Mouse (Mus musculus): ENCODE measurements at regions not wholly inside any gene's neighbourhood (a gene's known extent, or its start where the extent isn't known, plus 50 kb on each side); places are given as distances from the start of the nearest gene placed in this dataset.

DNA sequence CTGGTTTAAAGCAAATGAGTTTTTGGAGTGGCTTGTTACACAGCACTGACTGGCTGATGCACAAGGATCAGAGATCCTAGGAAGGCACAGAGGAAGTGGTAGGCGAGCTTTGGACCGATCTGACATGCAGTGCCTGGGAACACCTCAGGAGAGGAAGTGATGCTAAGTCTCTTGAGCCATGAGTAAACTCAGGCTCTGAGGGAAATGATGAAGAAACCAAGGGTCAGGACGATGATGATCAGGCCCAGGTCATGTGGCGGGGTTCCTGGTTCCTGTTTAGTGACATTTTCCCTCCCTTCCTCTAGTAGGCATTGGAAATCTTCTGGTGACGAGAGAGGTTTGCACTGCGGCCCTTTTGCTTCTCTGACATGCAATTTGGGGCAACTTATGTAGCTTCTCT lies 208.7 kb downstream of the 4933412E24Rik start:
- TF ChIP-seq POLR2A (IDR thresholded peaks at IDR 0.05; ENCODE audit: low read depth, low read length) = no peak
- no peak for TF ChIP-seq CTCF (IDR thresholded peaks at IDR 0.05; ENCODE audit: extremely low read depth, insufficient read length, insufficient replicate concordance, low read depth, low read length)
- peaks cover 3% of the 10 kb centered on the region; the same call in 1 of the 2 replicates for H3K4me1 ChIP-seq (ENCODE audit: control insufficient read depth, insufficient read depth, insufficient read length, low read length)
- no peak overlapping the region for H3K27ac ChIP-seq (ENCODE audit: insufficient read depth, low read depth, low read length)
- H3K4me3 ChIP-seq (ENCODE audit: low read depth, low read length) = no peak overlapping the region
- no peaks in the 10 kb centered on the region for H3K36me3 ChIP-seq (ENCODE audit: control insufficient read depth, insufficient read depth, low read length)
- WGBS = 83% methylated on average over 6 of the region's 6 CpGs
- H3K27me3 ChIP-seq (ENCODE audit: control insufficient read depth, insufficient read depth, low read length) = no peaks in the 10 kb centered on the region

DNA sequence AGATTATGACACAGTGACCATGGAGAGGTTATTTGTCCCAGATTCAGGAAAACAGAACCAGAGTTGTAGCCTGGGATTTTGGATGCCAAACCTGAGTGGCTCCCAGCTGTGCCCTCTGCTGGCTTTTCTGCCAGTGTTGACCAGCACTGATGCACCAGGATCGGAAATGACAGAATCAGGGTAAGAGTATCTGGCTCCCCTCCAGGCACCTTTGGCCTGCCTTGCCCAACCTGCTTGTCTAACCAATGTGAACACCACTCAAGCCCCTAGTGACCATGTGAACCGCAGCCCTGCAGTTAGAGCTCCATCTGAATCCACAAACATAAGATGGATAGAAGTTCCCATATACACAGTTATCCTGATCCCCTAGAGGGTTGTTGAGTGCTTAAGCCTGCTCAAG lies 210.6 kb downstream of the 4933412E24Rik start:
- Histone ChIP-seq H3K4me3 (ENCODE audit: low read depth, low read length) (no peak overlapping the region), H3K36me3 (ENCODE audit: control insufficient read depth, insufficient read depth, low read length) (no peaks in the 10 kb centered on the region), H3K27ac (ENCODE audit: insufficient read depth, low read depth, low read length) (no peak overlapping the region), H3K4me1 (ENCODE audit: control insufficient read depth, insufficient read depth, insufficient read length, low read length) (peaks cover 3% of the 10 kb centered on the region; the same call in 1 of the 2 replicates), H3K27me3 (ENCODE audit: control insufficient read depth, insufficient read depth, low read length) (no peaks in the 10 kb centered on the region)
- WGBS = 86% methylated on average over 2 of the region's 2 CpGs
- TF ChIP-seq CTCF (IDR thresholded peaks at IDR 0.05; ENCODE audit: extremely low read depth, insufficient read length, insufficient replicate concordance, low read depth, low read length) = no peak

DNA sequence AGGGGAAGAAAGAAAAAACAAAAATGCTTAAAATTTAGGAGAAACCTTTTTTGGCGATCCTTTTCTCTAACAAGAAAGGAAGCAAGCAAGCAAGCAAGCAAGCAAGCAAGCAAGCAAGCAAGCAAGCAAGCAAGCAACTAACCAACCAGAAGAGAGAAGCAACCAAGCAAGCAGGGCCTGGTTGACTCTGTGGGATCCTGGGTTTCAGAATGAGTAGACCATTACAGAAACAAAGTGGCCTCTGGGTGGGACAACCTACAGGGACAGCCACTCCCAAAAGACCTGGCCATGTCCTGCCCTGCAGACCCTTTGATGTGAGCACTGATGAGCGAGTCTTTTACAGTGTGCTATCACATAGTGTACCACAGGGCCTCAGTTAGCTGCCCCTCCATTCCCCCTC lies 211.6 kb downstream of the 4933412E24Rik start:
- 81% methylated on average over 2 of the region's 2 CpGs for WGBS
- Histone ChIP-seq H3K4me1 (ENCODE audit: control insufficient read depth, insufficient read depth, insufficient read length, low read length) (peaks cover 3% of the 10 kb centered on the region; the same call in 1 of the 2 replicates), H3K27ac (ENCODE audit: insufficient read depth, low read depth, low read length) (no peak overlapping the region), H3K27me3 (ENCODE audit: control insufficient read depth, insufficient read depth, low read length) (no peaks in the 10 kb centered on the region), H3K36me3 (ENCODE audit: control insufficient read depth, insufficient read depth, low read length) (no peaks in the 10 kb centered on the region), H3K4me3 (ENCODE audit: low read depth, low read length) (no peak overlapping the region)
- TF ChIP-seq CTCF (IDR thresholded peaks at IDR 0.05; ENCODE audit: extremely low read depth, insufficient read length, insufficient replicate concordance, low read depth, low read length) (no peak), POLR2A (IDR thresholded peaks at IDR 0.05; ENCODE audit: low read depth, low read length) (no peak)

DNA sequence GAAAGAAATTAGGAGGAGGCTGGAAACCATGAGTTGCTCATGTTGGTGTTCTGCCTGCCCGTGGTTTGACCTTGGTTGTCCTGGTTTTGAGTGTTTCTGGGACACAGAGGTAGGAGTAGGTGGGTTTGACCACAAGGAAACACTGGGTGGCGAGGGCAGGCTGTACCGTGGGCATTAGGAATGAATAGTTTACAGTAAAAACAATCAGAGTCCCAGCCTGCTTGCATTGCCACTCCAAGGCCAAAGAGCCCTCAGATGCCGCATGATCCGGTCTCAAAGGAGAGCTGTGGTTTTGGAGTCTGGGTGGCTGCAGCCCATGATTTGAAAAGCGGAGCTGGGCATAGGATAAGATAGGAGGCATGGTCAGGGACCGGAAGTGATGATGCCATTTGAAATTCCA lies 212.0 kb downstream of the 4933412E24Rik start:
- no peaks in the 10 kb centered on the region for H3K36me3 ChIP-seq (ENCODE audit: control insufficient read depth, insufficient read depth, low read length)
- no peak overlapping the region for H3K4me3 ChIP-seq (ENCODE audit: low read depth, low read length)
- H3K27me3 ChIP-seq (ENCODE audit: control insufficient read depth, insufficient read depth, low read length) = no peaks in the 10 kb centered on the region
- no peak overlapping the region for H3K27ac ChIP-seq (ENCODE audit: insufficient read depth, low read depth, low read length)
- TF ChIP-seq POLR2A (IDR thresholded peaks at IDR 0.05; ENCODE audit: low read depth, low read length) (no peak), CTCF (IDR thresholded peaks at IDR 0.05; ENCODE audit: extremely low read depth, insufficient read length, insufficient replicate concordance, low read depth, low read length) (no peak)
- WGBS = 86% methylated on average over 7 of the region's 7 CpGs
- H3K4me1 ChIP-seq (ENCODE audit: control insufficient read depth, insufficient read depth, insufficient read length, low read length) = peaks cover 3% of the 10 kb centered on the region; the same call in 1 of the 2 replicates

DNA sequence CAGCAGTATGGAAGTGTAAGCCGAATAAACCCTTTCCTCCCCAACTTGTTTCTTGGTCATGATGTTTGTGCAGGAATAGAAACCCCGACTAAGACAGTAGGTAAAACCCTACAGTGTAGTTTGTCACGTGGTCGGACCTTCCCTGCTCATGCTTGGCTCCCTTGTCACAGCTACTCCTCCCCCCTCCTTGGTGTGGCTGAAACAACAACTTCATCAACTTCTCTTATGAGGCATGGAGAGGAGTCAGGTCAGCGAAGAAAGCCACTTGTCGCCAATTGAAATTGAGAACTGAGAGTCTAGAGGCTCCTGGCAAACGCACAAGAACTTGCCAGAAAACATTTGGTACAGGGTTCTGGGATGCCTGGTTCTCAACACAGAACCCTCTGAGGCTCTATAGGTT lies 214.1 kb downstream of the 4933412E24Rik start:
- no peaks in the 10 kb centered on the region for H3K36me3 ChIP-seq (ENCODE audit: control insufficient read depth, insufficient read depth, low read length)
- H3K4me1 ChIP-seq (ENCODE audit: control insufficient read depth, insufficient read depth, insufficient read length, low read length) = peaks cover 5% of the 10 kb centered on the region; the same call in 1 of the 2 replicates
- no peak for TF ChIP-seq CTCF (IDR thresholded peaks at IDR 0.05; ENCODE audit: extremely low read depth, insufficient read length, insufficient replicate concordance, low read depth, low read length)
- TF ChIP-seq POLR2A (IDR thresholded peaks at IDR 0.05; ENCODE audit: low read depth, low read length) = no peak
- H3K4me3 ChIP-seq (ENCODE audit: low read depth, low read length) = no peak overlapping the region
- no peak overlapping the region for H3K27ac ChIP-seq (ENCODE audit: insufficient read depth, low read depth, low read length)
- no peaks in the 10 kb centered on the region for H3K27me3 ChIP-seq (ENCODE audit: control insufficient read depth, insufficient read depth, low read length)
- 83% methylated on average over 7 of the region's 7 CpGs for WGBS

DNA sequence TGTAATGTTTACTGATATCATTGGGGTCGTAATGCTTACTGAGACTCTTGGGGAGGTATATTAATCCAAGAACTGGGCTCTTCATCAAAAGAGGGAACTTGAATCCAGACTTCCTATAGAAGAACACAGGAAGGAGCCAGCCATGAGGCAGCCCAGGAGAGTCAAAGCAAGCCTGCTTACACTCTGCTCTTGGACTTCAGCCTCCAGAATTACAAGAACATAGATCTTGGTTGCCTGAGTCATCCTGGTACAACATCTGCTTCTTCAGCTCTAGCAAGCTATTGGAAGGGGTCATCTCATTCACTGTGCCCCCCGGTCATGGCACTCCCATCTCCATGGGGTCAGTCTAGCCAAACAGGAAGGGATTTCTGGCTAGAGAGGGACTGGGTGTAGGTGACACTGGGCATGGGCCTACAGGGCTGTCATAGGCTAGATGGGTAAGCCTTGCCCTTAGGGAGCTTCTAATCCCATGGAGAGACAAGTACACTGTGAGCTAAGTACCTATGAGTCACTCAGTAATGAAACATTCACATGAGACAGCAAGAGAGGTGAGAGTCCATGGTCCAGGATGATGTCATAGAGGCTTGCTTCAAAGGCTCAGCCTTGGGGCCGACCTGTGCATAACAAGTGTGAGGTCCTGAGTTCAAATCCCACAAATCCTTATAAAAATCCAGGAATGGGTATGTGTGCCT lies 217.1 kb downstream of the 4933412E24Rik start:
- TF ChIP-seq POLR2A (IDR thresholded peaks at IDR 0.05; ENCODE audit: low read depth, low read length) (no peak), CTCF (IDR thresholded peaks at IDR 0.05; ENCODE audit: extremely low read depth, insufficient read length, insufficient replicate concordance, low read depth, low read length) (no peak)
- H3K27me3 ChIP-seq (ENCODE audit: control insufficient read depth, insufficient read depth, low read length) = no peaks in the 10 kb centered on the region
- no peak overlapping the region for H3K4me3 ChIP-seq (ENCODE audit: low read depth, low read length)
- peak overlapping the region; percentile 87 for H3K27ac ChIP-seq (ENCODE audit: insufficient read depth, low read depth, low read length)
- H3K4me1 ChIP-seq (ENCODE audit: control insufficient read depth, insufficient read depth, insufficient read length, low read length) = peaks cover 5% of the 10 kb centered on the region; the same call in 1 of the 2 replicates
- no peaks in the 10 kb centered on the region for H3K36me3 ChIP-seq (ENCODE audit: control insufficient read depth, insufficient read depth, low read length)
- WGBS = 69% methylated on average over 3 of the region's 3 CpGs

DNA sequence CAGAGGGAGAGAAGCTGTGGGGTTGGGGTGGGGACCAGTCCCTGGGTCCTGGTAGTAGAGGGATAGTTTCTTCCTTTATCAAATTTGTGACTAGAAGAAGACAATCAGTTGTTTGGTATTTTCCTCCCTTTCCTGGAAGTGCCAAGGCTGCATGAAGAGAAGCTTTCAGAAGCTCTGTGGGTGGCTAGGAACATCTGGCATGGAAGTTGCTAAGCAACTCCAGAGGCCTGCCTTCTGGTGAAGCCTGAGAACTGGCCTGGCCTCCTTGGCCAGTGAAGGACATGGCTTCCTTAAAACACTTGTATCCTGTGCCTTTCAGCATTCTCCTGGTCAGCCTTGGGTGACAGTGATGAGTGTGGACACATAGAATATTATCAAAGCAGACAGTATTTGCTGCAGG lies 217.9 kb downstream of the 4933412E24Rik start:
- Histone ChIP-seq H3K27me3 (ENCODE audit: control insufficient read depth, insufficient read depth, low read length) (no peaks in the 10 kb centered on the region), H3K36me3 (ENCODE audit: control insufficient read depth, insufficient read depth, low read length) (no peaks in the 10 kb centered on the region), H3K4me3 (ENCODE audit: low read depth, low read length) (no peak overlapping the region), H3K4me1 (ENCODE audit: control insufficient read depth, insufficient read depth, insufficient read length, low read length) (peaks cover 5% of the 10 kb centered on the region; the same call in 1 of the 2 replicates), H3K27ac (ENCODE audit: insufficient read depth, low read depth, low read length) (peak overlapping the region; percentile 87)
- TF ChIP-seq CTCF (IDR thresholded peaks at IDR 0.05; ENCODE audit: extremely low read depth, insufficient read length, insufficient replicate concordance, low read depth, low read length) (no peak), POLR2A (IDR thresholded peaks at IDR 0.05; ENCODE audit: low read depth, low read length) (no peak)

Measured in small intestine, adult 2 months (tissue).